Mouse (Mus musculus): ENCODE data around the gene Grm1.

- no peak for TF ChIP-seq CTCF (IDR thresholded peaks at IDR 0.05; ENCODE audit: low read depth)
- TF ChIP-seq EP300 (IDR thresholded peaks at IDR 0.05; ENCODE audit: low read depth): no peak
Observed at GRCm38 (mm10) chr10:10809777-10810176, 272.4 kb downstream of the Grm1 start.
